Mouse (Mus musculus): ENCODE results near the gene Gng8. TPM values are rescaled to one million over a fixed set of nuclear protein-coding genes. Genes with fewer than 3 reads are reported as not detected.

The Gng8 gene
- polyA plus RNA-seq, 1 experiment from 2014 or later: 7.3 TPM

DNA sequence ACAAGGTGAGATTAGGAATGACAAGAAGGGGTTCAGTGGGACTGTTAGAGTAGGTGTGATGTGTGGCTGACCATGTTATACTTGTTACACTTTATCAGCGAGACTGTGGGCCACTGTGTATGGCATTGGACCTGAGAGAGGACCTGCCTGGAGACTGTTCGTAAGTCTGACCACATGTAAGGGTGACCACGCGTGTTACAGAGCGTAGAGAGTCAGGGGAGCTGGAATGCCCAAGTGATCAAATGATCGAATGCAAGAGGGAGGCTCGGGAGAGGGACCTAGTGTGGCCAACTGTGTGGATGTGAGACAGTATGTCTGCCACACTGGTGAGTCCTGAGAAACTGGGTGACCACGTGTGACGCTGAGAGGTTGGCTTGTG is 755 bp downstream of the Gng8 start:
- peaks cover 28% of the 10 kb centered on the region for H3K27me3 ChIP-seq (ENCODE audit: control insufficient read depth, insufficient read depth, low read length)
- H3K9me3 ChIP-seq (ENCODE audit: control insufficient read depth, low read length): no peaks in the 10 kb centered on the region
- H3K4me3 ChIP-seq (ENCODE audit: low read depth, low read length): no peak overlapping the region
- peak overlapping the region; percentile 46; the same call in 1 of the 2 replicates for H3K4me2 ChIP-seq (ENCODE audit: low read depth, low read length, severe bottlenecking)
- ATAC-seq (replicated peaks; ENCODE audit: low FRiP score) (peak; percentile 1; the same call in 1 of the 2 replicates), DNase-seq (ENCODE audit: low spot score) (no peak)
- WGBS: 47% methylated on average over 9 of the region's 9 CpGs
- H3K9ac ChIP-seq (ENCODE audit: low read length): no peak overlapping the region; the same call in 1 of the 2 replicates
- H3K27ac ChIP-seq (ENCODE audit: low read depth, low read length): no peak overlapping the region
- no peaks in the 10 kb centered on the region for H3K36me3 ChIP-seq (ENCODE audit: control insufficient read depth, insufficient read depth, low read length)
- peaks cover 24% of the 10 kb centered on the region for H3K4me1 ChIP-seq (replicated peaks; ENCODE audit: control insufficient read depth, insufficient read depth, low read length)

DNA sequence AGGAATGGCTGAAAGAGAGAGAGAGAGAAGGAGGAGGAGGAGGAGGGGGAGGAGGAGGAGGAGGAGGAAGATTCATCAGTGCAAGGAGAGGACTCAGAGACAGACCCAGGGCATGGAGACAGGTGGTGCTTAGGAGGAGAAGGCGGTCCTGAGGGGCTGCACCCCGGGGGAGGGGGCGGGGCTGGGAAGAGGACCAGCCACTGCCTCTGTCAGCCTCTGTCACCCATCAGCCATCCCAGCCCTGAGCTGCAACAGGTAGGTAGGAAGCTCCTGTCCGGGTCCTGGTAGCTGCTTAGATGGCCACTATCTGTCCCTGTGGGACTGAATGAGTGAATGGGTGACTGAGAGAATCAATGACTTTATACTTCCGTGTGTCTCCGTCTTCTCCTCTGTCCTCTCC is 2.0 kb downstream of the Gng8 start:
- DNase-seq (ENCODE audit: low spot score): no peak
- Histone ChIP-seq H3K4me2 (ENCODE audit: low read depth, low read length, severe bottlenecking) (peak overlapping the region; percentile 27), H3K4me3 (ENCODE audit: low read depth, low read length) (no peak overlapping the region), H3K36me3 (ENCODE audit: control insufficient read depth, insufficient read depth, low read length) (no peaks in the 10 kb centered on the region), H3K9me3 (ENCODE audit: control insufficient read depth, low read length) (no peaks in the 10 kb centered on the region), H3K9ac (ENCODE audit: low read length) (no peak overlapping the region), H3K27me3 (ENCODE audit: control insufficient read depth, insufficient read depth, low read length) (peaks cover 28% of the 10 kb centered on the region), H3K27ac (ENCODE audit: low read depth, low read length) (no peak overlapping the region), H3K4me1 (replicated peaks; ENCODE audit: control insufficient read depth, insufficient read depth, low read length) (peaks cover 24% of the 10 kb centered on the region)
- WGBS: 3% methylated on average over 6 of the region's 6 CpGs
- no peak for ATAC-seq (replicated peaks; ENCODE audit: low FRiP score)

DNA sequence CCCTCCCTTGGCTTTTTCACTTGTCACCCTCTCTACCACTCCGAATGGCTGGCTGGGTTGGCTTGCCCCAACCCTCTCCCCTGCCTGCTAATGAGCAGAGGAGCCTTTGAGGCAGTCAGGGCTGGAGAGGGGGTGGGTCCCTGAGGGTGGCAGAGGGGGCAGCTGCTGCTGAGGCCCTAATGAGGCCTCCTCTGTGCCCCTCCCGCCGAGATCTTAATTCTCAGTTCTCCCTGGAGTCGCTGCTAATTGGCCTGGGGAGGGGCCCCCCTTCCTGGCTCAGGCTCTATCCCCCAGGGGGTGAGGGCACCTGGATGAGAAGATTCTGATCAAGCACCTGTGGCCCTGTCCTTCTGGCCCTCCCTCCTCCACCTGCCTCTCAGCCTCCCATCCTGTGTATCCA is 2.7 kb downstream of the Gng8 start:
- peak; percentile 68 for ATAC-seq (replicated peaks; ENCODE audit: low FRiP score)
- 0% methylated on average over 4 of the region's 4 CpGs for WGBS
- H3K4me1 ChIP-seq (replicated peaks; ENCODE audit: control insufficient read depth, insufficient read depth, low read length): peaks cover 24% of the 10 kb centered on the region

GRCm38 (mm10) chr7:16895000-16895399 is 3.4 kb downstream of the Gng8 start:
- Histone ChIP-seq H3K27me3 (ENCODE audit: control insufficient read depth, insufficient read depth, low read length) (peaks cover 28% of the 10 kb centered on the region), H3K27ac (ENCODE audit: low read depth, low read length) (peak overlapping the region; percentile 46), H3K9ac (ENCODE audit: low read length) (peak overlapping the region; percentile 39; the same call in 1 of the 2 replicates), H3K9me3 (ENCODE audit: control insufficient read depth, low read length) (no peaks in the 10 kb centered on the region), H3K36me3 (ENCODE audit: control insufficient read depth, insufficient read depth, low read length) (no peaks in the 10 kb centered on the region), H3K4me1 (replicated peaks; ENCODE audit: control insufficient read depth, insufficient read depth, low read length) (peaks cover 24% of the 10 kb centered on the region), H3K4me3 (ENCODE audit: low read depth, low read length) (peak overlapping the region; percentile 19), H3K4me2 (ENCODE audit: low read depth, low read length, severe bottlenecking) (peak overlapping the region; percentile 53)
- DNase-seq (ENCODE audit: low spot score): peak; percentile 91
- WGBS: under 1% methylated on average over 24 of the region's 24 CpGs
- ATAC-seq (replicated peaks; ENCODE audit: low FRiP score): peak; percentile 63

More for the DNA sequence above, 2.7 kb downstream of the Gng8 start:
- Histone ChIP-seq H3K4me2 (ENCODE audit: low read depth, low read length, severe bottlenecking) (peak overlapping the region; percentile 53), H3K4me3 (ENCODE audit: low read depth, low read length) (peak overlapping the region; percentile 19; the same call in 1 of the 2 replicates), H3K27me3 (ENCODE audit: control insufficient read depth, insufficient read depth, low read length) (peaks cover 28% of the 10 kb centered on the region), H3K27ac (ENCODE audit: low read depth, low read length) (peak overlapping the region; percentile 46; the same call in 1 of the 2 replicates), H3K36me3 (ENCODE audit: control insufficient read depth, insufficient read depth, low read length) (no peaks in the 10 kb centered on the region), H3K9ac (ENCODE audit: low read length) (no peak overlapping the region), H3K9me3 (ENCODE audit: control insufficient read depth, low read length) (no peaks in the 10 kb centered on the region)
- DNase-seq (ENCODE audit: low spot score): peak; percentile 78

- Histone ChIP-seq H3K4me1 (replicated peaks; ENCODE audit: control insufficient read depth, insufficient read depth, low read length) (peaks cover 26% of the 10 kb centered on the region), H3K27ac (ENCODE audit: low read depth, low read length) (no peak overlapping the region), H3K36me3 (ENCODE audit: control insufficient read depth, insufficient read depth, low read length) (no peaks in the 10 kb centered on the region), H3K4me3 (ENCODE audit: low read depth, low read length) (peak overlapping the region; percentile 19), H3K27me3 (ENCODE audit: control insufficient read depth, insufficient read depth, low read length) (peaks cover 26% of the 10 kb centered on the region), H3K9me3 (ENCODE audit: control insufficient read depth, low read length) (no peaks in the 10 kb centered on the region), H3K9ac (ENCODE audit: low read length) (peak overlapping the region; percentile 39; the same call in 1 of the 2 replicates), H3K4me2 (ENCODE audit: low read depth, low read length, severe bottlenecking) (peak overlapping the region; percentile 53; the same call in 1 of the 2 replicates)
- DNase-seq (ENCODE audit: low spot score) (no peak), ATAC-seq (replicated peaks; ENCODE audit: low FRiP score) (no peak)
- WGBS: 31% methylated on average over 10 of the region's 10 CpGs
Observed at GRCm38 (mm10) chr7:16895511-16895910, 3.9 kb downstream of the Gng8 start.

DNA sequence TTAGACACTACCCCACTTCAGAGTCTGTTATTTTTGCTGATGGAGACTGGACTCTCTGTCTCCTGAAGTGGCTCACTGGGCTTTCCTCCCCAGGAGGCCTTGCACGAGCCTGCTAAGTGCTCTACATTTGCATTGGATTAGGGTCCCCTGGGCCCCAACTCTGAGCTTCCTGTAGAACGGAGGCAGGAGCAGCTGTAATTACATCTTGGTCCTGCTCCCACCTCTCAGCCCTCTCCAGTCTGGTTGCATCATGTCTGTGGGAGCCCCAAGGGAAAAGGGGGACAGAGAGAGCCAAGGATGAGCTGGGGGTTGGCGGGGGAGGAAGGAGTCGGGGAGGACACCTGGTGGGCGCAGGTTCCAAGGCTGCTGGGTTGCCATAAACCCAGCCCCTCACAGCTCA is 8.9 kb downstream of the Gng8 start:
- H3K4me2 ChIP-seq (ENCODE audit: low read depth, low read length, severe bottlenecking): no peak overlapping the region
- H3K27me3 ChIP-seq (ENCODE audit: control insufficient read depth, insufficient read depth, low read length): no peaks in the 10 kb centered on the region
- no peak overlapping the region for H3K9ac ChIP-seq (ENCODE audit: low read length)
- no peak overlapping the region for H3K27ac ChIP-seq (ENCODE audit: low read depth, low read length)
- ATAC-seq (replicated peaks; ENCODE audit: low FRiP score) (no peak), DNase-seq (ENCODE audit: low spot score) (no peak)
- H3K4me3 ChIP-seq (ENCODE audit: low read depth, low read length): no peak overlapping the region
- 25% methylated on average over 5 of the region's 5 CpGs for WGBS
- H3K4me1 ChIP-seq (replicated peaks; ENCODE audit: control insufficient read depth, insufficient read depth, low read length): peaks cover 4% of the 10 kb centered on the region; the same call in 1 of the 2 replicates
- H3K9me3 ChIP-seq (ENCODE audit: control insufficient read depth, low read length): no peaks in the 10 kb centered on the region
- no peaks in the 10 kb centered on the region for H3K36me3 ChIP-seq (ENCODE audit: control insufficient read depth, insufficient read depth, low read length)

DNA sequence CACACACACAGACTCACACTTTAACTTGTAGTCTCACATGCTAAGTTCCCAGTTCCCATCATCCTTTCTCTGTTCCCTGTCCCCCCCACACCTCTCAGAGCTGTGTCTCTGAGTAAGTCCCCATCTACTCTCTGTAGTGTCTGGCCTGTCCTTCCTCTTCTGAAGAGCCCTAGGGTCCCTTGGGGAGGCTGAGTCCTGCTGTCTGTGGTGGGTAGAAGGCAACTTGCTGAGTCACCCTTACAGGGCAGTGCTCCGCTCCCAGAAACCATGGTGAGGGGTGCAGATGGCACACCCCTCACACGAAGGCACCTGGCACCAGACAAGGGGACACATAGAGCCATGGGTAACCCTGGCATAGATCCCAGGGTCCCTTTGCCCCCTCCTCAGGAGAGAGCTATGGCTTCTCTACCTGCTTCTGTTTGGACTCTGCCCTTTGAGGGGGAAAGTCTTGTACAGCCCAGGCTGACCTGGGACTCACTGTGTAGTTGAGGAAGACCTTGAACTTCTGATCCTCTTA is 11.9 kb downstream of the Gng8 start:
- DNase-seq (ENCODE audit: low spot score) (no peak), ATAC-seq (replicated peaks; ENCODE audit: low FRiP score) (no peak)
- Histone ChIP-seq H3K4me3 (ENCODE audit: low read depth, low read length) (no peak overlapping the region), H3K4me1 (replicated peaks; ENCODE audit: control insufficient read depth, insufficient read depth, low read length) (peaks cover 8% of the 10 kb centered on the region; the same call in 1 of the 2 replicates), H3K9me3 (ENCODE audit: control insufficient read depth, low read length) (no peaks in the 10 kb centered on the region), H3K27me3 (ENCODE audit: control insufficient read depth, insufficient read depth, low read length) (no peaks in the 10 kb centered on the region), H3K9ac (ENCODE audit: low read length) (no peak overlapping the region), H3K4me2 (ENCODE audit: low read depth, low read length, severe bottlenecking) (no peak overlapping the region), H3K27ac (ENCODE audit: low read depth, low read length) (no peak overlapping the region), H3K36me3 (ENCODE audit: control insufficient read depth, insufficient read depth, low read length) (no peaks in the 10 kb centered on the region)
- WGBS: 91% methylated on average over 2 of the region's 2 CpGs

GRCm38 (mm10) chr7:16904120-16904675 is 12.6 kb downstream of the Gng8 start:
- H3K4me1 ChIP-seq (replicated peaks; ENCODE audit: control insufficient read depth, insufficient read depth, low read length): peaks cover 8% of the 10 kb centered on the region; the same call in 1 of the 2 replicates
- no peak overlapping the region for H3K27ac ChIP-seq (ENCODE audit: low read depth, low read length)
- no peak overlapping the region for H3K4me2 ChIP-seq (ENCODE audit: low read depth, low read length, severe bottlenecking)
- DNase-seq (ENCODE audit: low spot score) (no peak), ATAC-seq (replicated peaks; ENCODE audit: low FRiP score) (no peak)
- no peaks in the 10 kb centered on the region for H3K36me3 ChIP-seq (ENCODE audit: control insufficient read depth, insufficient read depth, low read length)
- H3K27me3 ChIP-seq (ENCODE audit: control insufficient read depth, insufficient read depth, low read length): no peaks in the 10 kb centered on the region
- H3K4me3 ChIP-seq (ENCODE audit: low read depth, low read length): no peak overlapping the region
- no peaks in the 10 kb centered on the region for H3K9me3 ChIP-seq (ENCODE audit: control insufficient read depth, low read length)
- 71% methylated on average over 8 of the region's 10 CpGs for WGBS
- no peak overlapping the region for H3K9ac ChIP-seq (ENCODE audit: low read length)

All from forebrain, embryonic 11.5 days (tissue).